Mouse (Mus musculus): ENCODE results near the gene Pycr2. TPM values are rescaled to one million over a fixed set of nuclear protein-coding genes. Genes with fewer than 3 reads are reported as not detected.
"Not testable (repeated sequence)": the region's sequence is repeated elsewhere in the genome, so short reads cannot be mapped to it uniquely, and the experiment has no call there.

The Pycr2 gene
- polyA plus RNA-seq, 1 experiment from 2014 or later: 77.6 TPM

GRCm38 (mm10) chr1:180924737-180925136 lies 20.6 kb downstream of the Pycr2 start:
- no peak overlapping the region for H3K4me3 ChIP-seq (ENCODE audit: low read depth, low read length)
- ATAC-seq (ENCODE audit: low read depth) (no peak), DNase-seq (ENCODE audit: low spot score) (no peak)
- no peak overlapping the region for H3K27ac ChIP-seq (replicated peaks; ENCODE audit: low read depth, low read length)
- no peaks in the 10 kb centered on the region for H3K36me3 ChIP-seq (ENCODE audit: control insufficient read depth, insufficient read depth, low read length)
- no peaks in the 10 kb centered on the region for H3K4me1 ChIP-seq (ENCODE audit: control insufficient read depth, insufficient read depth, low read length)
- no peaks in the 10 kb centered on the region for H3K27me3 ChIP-seq (replicated peaks; ENCODE audit: control insufficient read depth, insufficient read depth, low read length)
- no peak overlapping the region for H3K9ac ChIP-seq (ENCODE audit: low read depth, low read length)
- WGBS: 43% methylated on average over 2 of the region's 2 CpGs
- no peak overlapping the region for H3K4me2 ChIP-seq (ENCODE audit: low read depth, low read length)
- no peaks in the 10 kb centered on the region for H3K9me3 ChIP-seq (ENCODE audit: control insufficient read depth, low read length)

GRCm38 (mm10) chr1:180926286-180926685 lies 22.2 kb downstream of the Pycr2 start:
- Histone ChIP-seq H3K4me1 (ENCODE audit: control insufficient read depth, insufficient read depth, low read length) (no peaks in the 10 kb centered on the region), H3K9me3 (ENCODE audit: control insufficient read depth, low read length) (no peaks in the 10 kb centered on the region), H3K27me3 (replicated peaks; ENCODE audit: control insufficient read depth, insufficient read depth, low read length) (no peaks in the 10 kb centered on the region), H3K27ac (replicated peaks; ENCODE audit: low read depth, low read length) (no peak overlapping the region), H3K4me2 (ENCODE audit: low read depth, low read length) (no peak overlapping the region), H3K36me3 (ENCODE audit: control insufficient read depth, insufficient read depth, low read length) (no peaks in the 10 kb centered on the region), H3K9ac (ENCODE audit: low read depth, low read length) (no peak overlapping the region), H3K4me3 (ENCODE audit: low read depth, low read length) (no peak overlapping the region)
- 64% methylated on average over 4 of the region's 4 CpGs for WGBS
- no peak for ATAC-seq (ENCODE audit: low read depth)
- DNase-seq (ENCODE audit: low spot score): no peak

- H3K4me2 ChIP-seq (ENCODE audit: low read depth, low read length): no peak overlapping the region
- DNase-seq (ENCODE audit: low spot score) (no peak), ATAC-seq (ENCODE audit: low read depth) (no peak)
- H3K9ac ChIP-seq (ENCODE audit: low read depth, low read length): no peak overlapping the region
- no peak overlapping the region for H3K4me3 ChIP-seq (ENCODE audit: low read depth, low read length)
- peaks cover 16% of the 10 kb centered on the region for H3K27me3 ChIP-seq (replicated peaks; ENCODE audit: control insufficient read depth, insufficient read depth, low read length)
- H3K9me3 ChIP-seq (ENCODE audit: control insufficient read depth, low read length): no peaks in the 10 kb centered on the region
- no peaks in the 10 kb centered on the region for H3K4me1 ChIP-seq (ENCODE audit: control insufficient read depth, insufficient read depth, low read length)
- H3K36me3 ChIP-seq (ENCODE audit: control insufficient read depth, insufficient read depth, low read length): no peaks in the 10 kb centered on the region
- 53% methylated on average over 2 of the region's 2 CpGs for WGBS
- H3K27ac ChIP-seq (replicated peaks; ENCODE audit: low read depth, low read length): no peak overlapping the region
Measured at GRCm38 (mm10) chr1:180929599-180929998, 25.5 kb downstream of the Pycr2 start.

GRCm38 (mm10) chr1:180931106-180931505 lies 27.0 kb downstream of the Pycr2 start:
- WGBS: 47% methylated on average over 3 of the region's 3 CpGs
- ATAC-seq (ENCODE audit: low read depth) (no peak), DNase-seq (ENCODE audit: low spot score) (no peak)
- Histone ChIP-seq H3K4me1 (ENCODE audit: control insufficient read depth, insufficient read depth, low read length) (no peaks in the 10 kb centered on the region), H3K9ac (ENCODE audit: low read depth, low read length) (no peak overlapping the region), H3K9me3 (ENCODE audit: control insufficient read depth, low read length) (no peaks in the 10 kb centered on the region), H3K27me3 (replicated peaks; ENCODE audit: control insufficient read depth, insufficient read depth, low read length) (peaks cover 31% of the 10 kb centered on the region), H3K27ac (replicated peaks; ENCODE audit: low read depth, low read length) (no peak overlapping the region), H3K4me3 (ENCODE audit: low read depth, low read length) (no peak overlapping the region), H3K4me2 (ENCODE audit: low read depth, low read length) (no peak overlapping the region), H3K36me3 (ENCODE audit: control insufficient read depth, insufficient read depth, low read length) (no peaks in the 10 kb centered on the region)

- H3K4me2 ChIP-seq (ENCODE audit: low read depth, low read length): no peak overlapping the region
- no peak overlapping the region for H3K4me3 ChIP-seq (ENCODE audit: low read depth, low read length)
- H3K36me3 ChIP-seq (ENCODE audit: control insufficient read depth, insufficient read depth, low read length): no peaks in the 10 kb centered on the region
- no peak overlapping the region for H3K27ac ChIP-seq (replicated peaks; ENCODE audit: low read depth, low read length)
- ATAC-seq (ENCODE audit: low read depth) (no peak), DNase-seq (ENCODE audit: low spot score) (no peak)
- 25% methylated on average over 6 of the region's 6 CpGs for WGBS
- no peak overlapping the region for H3K9ac ChIP-seq (ENCODE audit: low read depth, low read length)
- H3K4me1 ChIP-seq (ENCODE audit: control insufficient read depth, insufficient read depth, low read length): no peaks in the 10 kb centered on the region
- H3K27me3 ChIP-seq (replicated peaks; ENCODE audit: control insufficient read depth, insufficient read depth, low read length): peaks cover 42% of the 10 kb centered on the region
- H3K9me3 ChIP-seq (ENCODE audit: control insufficient read depth, low read length): no peaks in the 10 kb centered on the region
Measured at GRCm38 (mm10) chr1:180933659-180934058, 29.6 kb downstream of the Pycr2 start.

GRCm38 (mm10) chr1:180934467-180935419 lies 30.6 kb downstream of the Pycr2 start, which contains the start of gene Lefty1:
TSS of gene Lefty1 (plus strand) at chr1:180935022.
- Histone ChIP-seq H3K27ac (replicated peaks; ENCODE audit: low read depth, low read length) (no peak within 1 kb of the TSS), H3K27me3 (replicated peaks; ENCODE audit: control insufficient read depth, insufficient read depth, low read length) (peaks cover 42% of the 10 kb centered on the region), H3K4me2 (ENCODE audit: low read depth, low read length) (no peak within 1 kb of the TSS), H3K36me3 (ENCODE audit: control insufficient read depth, insufficient read depth, low read length) (no peaks in the 10 kb centered on the region), H3K9me3 (ENCODE audit: control insufficient read depth, low read length) (no peaks in the 10 kb centered on the region), H3K4me1 (ENCODE audit: control insufficient read depth, insufficient read depth, low read length) (no peaks in the 10 kb centered on the region), H3K4me3 (ENCODE audit: low read depth, low read length) (no peak within 1 kb of the TSS), H3K9ac (ENCODE audit: low read depth, low read length) (no peak within 1 kb of the TSS)
- DNase-seq (ENCODE audit: low spot score): no peak
- no peak for ATAC-seq (ENCODE audit: low read depth)
- 14% methylated on average over 21 of the region's 21 CpGs for whole genome bisulfite sequencing

GRCm38 (mm10) chr1:180936610-180937398 lies 32.7 kb downstream of the Pycr2 start:
- 3% methylated on average over 30 of the region's 41 CpGs for WGBS
- ATAC-seq (ENCODE audit: low read depth) (peak; percentile 90), DNase-seq (ENCODE audit: low spot score) (peak; percentile 75)
- peak overlapping the region; percentile 30 for H3K4me3 ChIP-seq (ENCODE audit: low read depth, low read length)
- not testable (repeated sequence) for H3K9me3 ChIP-seq (ENCODE audit: control insufficient read depth, low read length); H3K27ac ChIP-seq (replicated peaks; ENCODE audit: low read depth, low read length); H3K4me1 ChIP-seq (ENCODE audit: control insufficient read depth, insufficient read depth, low read length); H3K36me3 ChIP-seq (ENCODE audit: control insufficient read depth, insufficient read depth, low read length)
- H3K27me3 ChIP-seq (replicated peaks; ENCODE audit: control insufficient read depth, insufficient read depth, low read length): peaks cover 42% of the 10 kb centered on the region
- peak overlapping the region; percentile 54 for H3K4me2 ChIP-seq (ENCODE audit: low read depth, low read length)
- H3K9ac ChIP-seq (ENCODE audit: low read depth, low read length): peak overlapping the region; percentile 34; the same call in 1 of the 2 replicates

GRCm38 (mm10) chr1:180937631-180938030 lies 33.5 kb downstream of the Pycr2 start:
- not testable (repeated sequence) for H3K9ac ChIP-seq (ENCODE audit: low read depth, low read length); H3K36me3 ChIP-seq (ENCODE audit: control insufficient read depth, insufficient read depth, low read length); DNase-seq (ENCODE audit: low spot score); H3K4me3 ChIP-seq (ENCODE audit: low read depth, low read length); H3K4me2 ChIP-seq (ENCODE audit: low read depth, low read length); H3K4me1 ChIP-seq (ENCODE audit: control insufficient read depth, insufficient read depth, low read length); ATAC-seq (ENCODE audit: low read depth); H3K27ac ChIP-seq (replicated peaks; ENCODE audit: low read depth, low read length); H3K9me3 ChIP-seq (ENCODE audit: control insufficient read depth, low read length)
- WGBS: 32% methylated on average over 10 of the region's 13 CpGs
- H3K27me3 ChIP-seq (replicated peaks; ENCODE audit: control insufficient read depth, insufficient read depth, low read length): peaks cover 39% of the 10 kb centered on the region
